Mouse (Mus musculus) forebrain, embryonic 14.5 days (tissue): Measurements from ENCODE around the gene Gm45717. TPM values are rescaled to one million over a fixed set of nuclear protein-coding genes. Genes with fewer than 3 reads are reported as not detected.
A peak's percentile ranks its signal among the peaks of the same experiment; 100 is the strongest.

ENCODE experiments used
- ATAC-seq: fragments of 200-750 bp; cut with Nextera tagmentation; 2 replicates; pipeline ENCODE4 v1.8.0; 2017; ENCODE audit warnings: mild to moderate bottlenecking, moderate library complexity
- DNase-seq: peaks from one replicate; pipeline ENCODE4 v3.0.0-alpha.2; 2015; ENCODE audit warnings: low spot score
- H3K27ac ChIP-seq: fragments of 300-500 bp; sonication (generic); 2 replicates; pipeline ENCODE4 v1.5.1; 2014; ENCODE audit warnings: low read depth, mild to moderate bottlenecking, control low read depth, low read length, moderate library complexity
- H3K27me3 ChIP-seq: fragments of 300-500 bp; sonication (generic); replicated peaks from 2 replicates; pipeline ENCODE4 v1.6.1; 2014; ENCODE audit warnings: low read length, control low read depth, mixed read lengths; ENCODE audit not compliant: control insufficient read depth, insufficient read depth
- H3K36me3 ChIP-seq: fragments of 300-500 bp; sonication (generic); 2 replicates; pipeline ENCODE4 v1.6.1; 2014; ENCODE audit warnings: low read length, control low read depth; ENCODE audit not compliant: control insufficient read depth, insufficient read depth
- H3K4me1 ChIP-seq: fragments of 300-500 bp; sonication (generic); 2 replicates; pipeline ENCODE4 v1.6.1; 2014; ENCODE audit warnings: antibody characterized with exemption, low read length, control low read depth; ENCODE audit not compliant: control insufficient read depth, insufficient read depth
- H3K4me2 ChIP-seq: fragments of 300-500 bp; sonication (generic); 2 replicates; pipeline ENCODE4 v1.6.1; 2014; ENCODE audit warnings: mild to moderate bottlenecking, control low read depth, low read length
- H3K4me3 ChIP-seq: fragments of 300-500 bp; sonication (generic); 2 replicates; pipeline ENCODE4 v1.5.1; 2014; ENCODE audit warnings: low read depth, low read length, control low read depth
- H3K9ac ChIP-seq: fragments of 300-500 bp; sonication (generic); 2 replicates; pipeline ENCODE4 v1.6.1; 2014; ENCODE audit warnings: mild to moderate bottlenecking, low read length, control low read depth, moderate library complexity
- H3K9me3 ChIP-seq: fragments of 300-500 bp; sonication (generic); replicated peaks from 2 replicates; pipeline ENCODE4 v1.6.1; 2016; ENCODE audit warnings: low read length, control low read depth, mixed read lengths; ENCODE audit not compliant: control insufficient read depth
- WGBS: fragments of 180-500 bp; shearing (Covaris S2); extraction: QIAGEN DNeasy Blood & Tissue Kit; methylation state at CpG from one replicate; pipeline ENCODE4 v1.1.7; 2014; 5-methylcytosine and 5-hydroxymethylcytosine counted together
- polyA plus RNA-seq: library from polyadenylated mRNA; unstranded; fragments of >200 nt; fragmentation: Nextera tagmentation; extraction: Ambion mirVana; gene quantifications from 2 replicates; pipeline ENCODE4 v1.2.1, GENCODE M21; 2014

Gm45717 gene
- polyA plus RNA-seq, 1 experiment from 2014 or later = not detected

DNA sequence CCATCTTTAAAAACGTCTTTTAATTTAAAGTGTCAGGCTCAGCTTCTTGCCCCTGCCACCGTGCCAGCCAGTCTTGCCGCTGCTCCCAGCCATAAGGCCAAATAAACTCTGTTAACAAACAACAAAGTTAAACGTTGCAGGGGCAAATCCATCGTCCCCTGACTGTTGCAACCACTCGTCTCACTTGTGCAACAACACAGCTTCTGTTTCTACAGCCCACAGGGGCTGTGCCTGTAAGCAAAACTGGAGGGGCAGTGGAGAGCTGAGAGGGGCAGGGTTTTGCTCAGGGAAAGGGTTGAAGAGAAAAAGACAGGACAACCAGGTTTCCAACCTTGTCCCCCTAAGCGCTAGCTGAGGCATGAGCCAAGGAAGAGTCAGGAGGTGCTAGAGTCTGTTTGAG, 47.6 kb downstream of the Gm45717 start:
- ATAC-seq (no peak), DNase-seq (no peak)
- Histone ChIP-seq H3K4me3 (no peak overlapping the region), H3K27me3 (no peaks in the 10 kb centered on the region), H3K27ac (no peak overlapping the region), H3K9me3 (no peaks in the 10 kb centered on the region), H3K4me2 (no peak overlapping the region), H3K36me3 (no peaks in the 10 kb centered on the region), H3K9ac (no peak overlapping the region), H3K4me1 (peaks cover 4% of the 10 kb centered on the region; the same call in 1 of the 2 replicates)
- WGBS = 51% methylated on average over 7 of the region's 7 CpGs

GRCm38 (mm10) chr7:140907697-140908096, 48.0 kb downstream of the Gm45717 start:
- no peak overlapping the region for H3K4me3 ChIP-seq
- no peaks in the 10 kb centered on the region for H3K36me3 ChIP-seq
- ATAC-seq (no peak), DNase-seq (no peak)
- no peaks in the 10 kb centered on the region for H3K27me3 ChIP-seq
- no peak overlapping the region for H3K4me2 ChIP-seq
- H3K9ac ChIP-seq = no peak overlapping the region
- peaks cover 4% of the 10 kb centered on the region; the same call in 1 of the 2 replicates for H3K4me1 ChIP-seq
- no peaks in the 10 kb centered on the region for H3K9me3 ChIP-seq
- H3K27ac ChIP-seq = no peak overlapping the region
- 86% methylated on average over 7 of the region's 7 CpGs for WGBS

- Histone ChIP-seq H3K4me2 (no peak overlapping the region), H3K27me3 (no peaks in the 10 kb centered on the region), H3K36me3 (no peaks in the 10 kb centered on the region), H3K4me1 (peaks cover 4% of the 10 kb centered on the region; the same call in 1 of the 2 replicates), H3K27ac (no peak overlapping the region), H3K9me3 (no peaks in the 10 kb centered on the region), H3K4me3 (no peak overlapping the region), H3K9ac (no peak overlapping the region)
- DNase-seq (no peak), ATAC-seq (no peak)
- WGBS = 87% methylated on average over 13 of the region's 13 CpGs
These were observed 48.6 kb downstream of the Gm45717 start for GRCm38 (mm10) chr7:140907131-140907530.

DNA sequence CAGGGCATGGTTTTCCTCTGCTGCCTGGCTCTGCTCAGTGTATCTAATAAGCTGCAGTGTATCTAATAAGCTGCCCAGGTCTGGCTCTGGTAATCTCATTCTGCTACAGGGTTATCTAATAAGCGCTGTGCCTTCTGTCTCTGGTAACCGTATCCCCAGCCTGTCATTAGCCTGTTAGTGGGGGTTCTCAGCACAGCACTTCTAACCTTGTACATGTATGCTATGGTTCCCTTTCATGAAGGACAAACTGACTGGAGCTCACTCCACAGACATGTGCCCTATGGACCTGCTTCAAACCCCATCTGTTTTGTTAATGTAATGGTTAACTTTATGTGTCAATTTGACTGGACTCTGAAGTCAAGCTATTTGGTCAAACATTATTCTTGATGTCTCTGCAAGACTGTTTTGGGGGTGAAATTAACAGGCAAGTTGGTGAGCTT, 50.1 kb downstream of the Gm45717 start:
- Histone ChIP-seq H3K4me1 (peaks cover 4% of the 10 kb centered on the region; the same call in 1 of the 2 replicates), H3K9ac (no peak overlapping the region), H3K4me3 (no peak overlapping the region), H3K4me2 (no peak overlapping the region), H3K27me3 (no peaks in the 10 kb centered on the region), H3K36me3 (no peaks in the 10 kb centered on the region), H3K9me3 (no peaks in the 10 kb centered on the region), H3K27ac (no peak overlapping the region)
- ATAC-seq (no peak), DNase-seq (no peak)
- WGBS = 95% methylated on average over 2 of the region's 2 CpGs

GRCm38 (mm10) chr7:140903212-140903611, 52.5 kb downstream of the Gm45717 start:
- no peak overlapping the region for H3K9ac ChIP-seq
- H3K36me3 ChIP-seq = peaks cover 22% of the 10 kb centered on the region
- WGBS = 25% methylated on average over 13 of the region's 13 CpGs
- peak; percentile 50 for ATAC-seq
- H3K4me3 ChIP-seq = no peak overlapping the region
- no peak overlapping the region for H3K4me2 ChIP-seq
- no peak overlapping the region for H3K27ac ChIP-seq
- H3K27me3 ChIP-seq = no peaks in the 10 kb centered on the region
- no peaks in the 10 kb centered on the region for H3K4me1 ChIP-seq
- H3K9me3 ChIP-seq = no peaks in the 10 kb centered on the region
- DNase-seq = peak; percentile 69

GRCm38 (mm10) chr7:140902036-140902875, 53.5 kb downstream of the Gm45717 start:
- Histone ChIP-seq H3K4me1 (no peaks in the 10 kb centered on the region), H3K36me3 (peaks cover 32% of the 10 kb centered on the region), H3K27ac (no peak overlapping the region), H3K4me3 (no peak overlapping the region), H3K9me3 (no peaks in the 10 kb centered on the region), H3K27me3 (no peaks in the 10 kb centered on the region), H3K4me2 (no peak overlapping the region), H3K9ac (no peak overlapping the region)
- 75% methylated on average over 15 of the region's 15 CpGs for WGBS
- ATAC-seq (no peak), DNase-seq (no peak)

DNA sequence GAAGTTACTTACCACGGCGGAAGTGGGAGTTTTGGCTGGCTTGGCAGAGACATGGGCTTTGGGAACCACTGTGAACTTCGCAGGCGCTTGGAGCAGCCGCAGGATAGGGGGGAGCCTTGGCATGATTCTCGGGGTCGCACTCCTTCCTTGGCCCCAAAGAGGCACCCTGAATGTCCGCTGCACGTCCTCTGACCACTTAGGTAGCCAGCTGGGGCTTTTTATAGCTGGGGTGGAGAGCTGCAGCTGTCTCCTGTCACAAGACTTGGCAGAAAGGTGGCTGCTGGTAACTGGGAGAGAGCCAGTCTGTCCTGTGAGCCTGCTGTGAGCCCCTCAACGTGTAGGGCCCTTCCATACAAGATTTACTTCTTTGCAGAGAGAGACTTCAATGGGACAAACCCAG, 55.5 kb downstream of the Gm45717 start, which contains the start of gene Cox8b:
Cox8b (minus strand) TSS at position 227 of the 400 bp plus-strand sequence.
- 84% methylated on average over 10 of the region's 10 CpGs for WGBS
- no peak for ATAC-seq
- peaks cover 47% of the 10 kb centered on the region for H3K36me3 ChIP-seq
- H3K4me1 ChIP-seq = no peaks in the 10 kb centered on the region
- no peaks in the 10 kb centered on the region for H3K9me3 ChIP-seq
- no peak within 1 kb of the TSS for H3K4me3 ChIP-seq
- no peak for DNase-seq
- H3K4me2 ChIP-seq = no peak within 1 kb of the TSS
- H3K27ac ChIP-seq = no peak within 1 kb of the TSS
- no peak within 1 kb of the TSS for H3K9ac ChIP-seq
- no peaks in the 10 kb centered on the region for H3K27me3 ChIP-seq
